Mouse (Mus musculus): Measurements from ENCODE around the gene Igsf21. TPM values are rescaled to one million over a fixed set of nuclear protein-coding genes. Genes with fewer than 3 reads are reported as not detected.

Igsf21 gene
- total RNA-seq, 1 experiment from 2014 or later, result not detected

DNA sequence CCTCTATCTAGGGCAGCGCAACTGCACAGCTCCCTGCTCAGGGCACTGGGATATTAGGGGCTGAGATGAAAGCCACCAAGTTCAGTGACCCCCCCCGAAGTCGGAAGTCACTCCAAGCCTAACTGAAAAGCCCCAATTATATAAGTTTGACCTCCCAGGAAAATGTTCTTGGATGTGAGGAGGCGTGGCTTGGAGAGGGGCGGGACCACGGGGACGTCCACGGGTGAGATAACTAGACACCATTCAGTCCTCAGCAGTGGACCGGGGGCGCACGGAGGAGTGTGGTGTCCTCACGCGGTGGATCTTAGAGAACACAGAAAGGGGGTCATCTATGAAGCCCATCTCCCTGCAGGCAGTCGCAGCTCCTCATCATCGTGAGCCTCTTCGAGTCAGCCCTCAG, 3.4 kb downstream of the Igsf21 start:
- no peak for ATAC-seq (replicated peaks; ENCODE audit: insufficient number of reproducible peaks, low FRiP score, low TSS enrichment, poor library complexity, severe bottlenecking)

- ATAC-seq (replicated peaks; ENCODE audit: insufficient number of reproducible peaks, low FRiP score, low TSS enrichment, poor library complexity, severe bottlenecking), result no peak
Measured at GRCm38 (mm10) chr4:140242291-140242690, 4.3 kb downstream of the Igsf21 start.

- no peak for ATAC-seq (replicated peaks; ENCODE audit: insufficient number of reproducible peaks, low FRiP score, low TSS enrichment, poor library complexity, severe bottlenecking)
Measured at GRCm38 (mm10) chr4:140237305-140237741, 9.3 kb downstream of the Igsf21 start.

DNA sequence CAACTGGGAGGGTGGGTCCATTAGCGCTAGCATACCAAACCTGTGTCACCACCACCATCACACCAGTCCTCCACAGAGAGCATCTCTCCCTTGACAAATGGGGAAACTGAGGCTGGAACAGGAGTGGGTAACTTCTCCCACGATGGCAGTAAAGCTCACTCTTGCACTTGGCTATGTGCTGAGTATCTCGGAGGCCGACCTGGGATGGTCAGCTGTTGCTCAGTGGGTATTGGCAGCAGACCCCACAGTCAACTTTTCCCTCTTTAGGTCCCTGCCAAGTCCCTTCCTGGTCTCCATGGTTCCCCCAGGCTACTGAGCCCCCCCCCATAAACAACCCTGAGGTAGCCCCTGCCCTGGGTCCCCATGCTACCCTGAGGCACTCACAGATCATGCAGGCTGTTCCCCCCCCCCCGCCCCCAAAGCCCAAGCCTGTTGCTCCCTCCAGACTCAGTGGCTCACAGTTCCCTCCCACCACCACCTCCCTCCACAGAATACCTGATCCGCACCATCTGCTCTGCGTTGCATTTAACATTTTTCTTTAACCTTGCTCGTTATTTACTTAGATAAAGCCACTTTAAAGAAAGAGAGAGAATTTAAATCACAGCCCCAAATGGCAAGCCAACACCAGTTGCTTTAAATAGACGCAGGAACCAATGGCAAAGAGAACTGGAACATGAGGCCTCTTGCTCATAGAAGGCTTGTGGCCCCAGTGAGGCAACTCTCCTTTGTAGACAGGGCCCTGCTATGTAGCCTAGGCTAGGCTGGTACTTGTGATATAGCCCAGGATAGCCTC, 11.0 kb downstream of the Igsf21 start:
- ATAC-seq (replicated peaks; ENCODE audit: insufficient number of reproducible peaks, low FRiP score, low TSS enrichment, poor library complexity, severe bottlenecking), result no peak

DNA sequence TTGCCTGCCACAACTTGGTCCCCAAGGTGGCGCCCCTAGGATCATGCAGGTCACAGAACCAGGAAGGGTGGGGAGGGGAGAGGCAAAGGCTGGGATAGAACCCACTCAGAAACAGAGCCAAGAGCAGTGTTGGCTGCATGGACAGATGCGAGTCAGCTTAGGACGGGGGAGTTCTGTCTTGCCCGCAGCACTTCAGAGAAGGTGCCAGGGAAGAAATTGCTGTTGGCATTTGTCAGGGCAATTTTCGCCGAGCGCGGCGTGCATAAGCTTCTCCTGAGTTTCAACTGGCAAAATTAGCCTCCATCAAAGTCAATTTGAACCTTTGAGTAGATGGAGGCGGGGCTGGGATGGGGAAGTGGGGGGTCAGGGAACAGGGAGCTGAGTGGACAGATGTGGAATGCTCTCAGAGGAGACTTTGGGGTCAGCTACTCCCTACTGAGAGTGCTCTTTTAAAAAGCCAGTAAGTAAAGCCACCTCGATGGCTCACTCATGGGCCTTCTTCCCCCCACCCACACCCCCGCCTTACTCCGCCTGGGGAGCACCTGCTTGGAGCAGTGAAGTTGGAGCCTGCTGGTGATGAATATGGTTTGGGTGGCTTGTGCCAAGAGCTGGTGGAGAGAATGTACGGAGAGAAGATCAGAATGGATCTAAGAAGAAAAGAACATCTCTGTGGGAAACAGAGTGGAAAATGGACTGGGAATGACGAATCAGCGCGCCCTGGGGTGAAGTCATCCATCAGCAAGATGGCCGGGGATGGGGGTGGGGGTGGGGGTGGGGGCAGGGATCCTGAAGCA, 12.0 kb downstream of the Igsf21 start:
- no peak for ATAC-seq (replicated peaks; ENCODE audit: insufficient number of reproducible peaks, low FRiP score, low TSS enrichment, poor library complexity, severe bottlenecking)

GRCm38 (mm10) chr4:140227837-140228236, 18.7 kb downstream of the Igsf21 start:
- ATAC-seq (replicated peaks; ENCODE audit: insufficient number of reproducible peaks, low FRiP score, low TSS enrichment, poor library complexity, severe bottlenecking), result no peak

GRCm38 (mm10) chr4:140225204-140225603, 21.4 kb downstream of the Igsf21 start:
- ATAC-seq (replicated peaks; ENCODE audit: insufficient number of reproducible peaks, low FRiP score, low TSS enrichment, poor library complexity, severe bottlenecking), result no peak

DNA sequence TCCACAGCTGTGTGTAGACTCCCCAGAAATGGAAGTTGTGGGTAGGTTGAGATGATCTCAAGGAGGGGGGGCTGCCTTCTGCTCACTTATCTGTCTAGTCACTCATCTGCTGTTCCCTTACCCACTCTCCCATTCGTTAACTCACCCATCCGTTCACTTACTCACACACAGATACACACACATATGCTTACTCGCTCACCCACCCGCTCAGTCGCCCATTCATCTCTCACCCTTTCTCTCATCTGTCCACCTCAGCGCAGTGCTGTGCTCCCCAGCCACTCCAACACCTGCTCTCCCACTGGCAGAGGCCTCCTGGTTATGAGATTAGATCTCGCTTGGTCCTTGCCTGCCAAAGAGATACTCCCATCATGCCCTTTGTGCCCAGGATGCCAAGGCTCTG, 22.1 kb downstream of the Igsf21 start:
- no peak for ATAC-seq (replicated peaks; ENCODE audit: insufficient number of reproducible peaks, low FRiP score, low TSS enrichment, poor library complexity, severe bottlenecking)

GRCm38 (mm10) chr4:140223067-140223466, 23.5 kb downstream of the Igsf21 start:
- no peak for ATAC-seq (replicated peaks; ENCODE audit: insufficient number of reproducible peaks, low FRiP score, low TSS enrichment, poor library complexity, severe bottlenecking)

DNA sequence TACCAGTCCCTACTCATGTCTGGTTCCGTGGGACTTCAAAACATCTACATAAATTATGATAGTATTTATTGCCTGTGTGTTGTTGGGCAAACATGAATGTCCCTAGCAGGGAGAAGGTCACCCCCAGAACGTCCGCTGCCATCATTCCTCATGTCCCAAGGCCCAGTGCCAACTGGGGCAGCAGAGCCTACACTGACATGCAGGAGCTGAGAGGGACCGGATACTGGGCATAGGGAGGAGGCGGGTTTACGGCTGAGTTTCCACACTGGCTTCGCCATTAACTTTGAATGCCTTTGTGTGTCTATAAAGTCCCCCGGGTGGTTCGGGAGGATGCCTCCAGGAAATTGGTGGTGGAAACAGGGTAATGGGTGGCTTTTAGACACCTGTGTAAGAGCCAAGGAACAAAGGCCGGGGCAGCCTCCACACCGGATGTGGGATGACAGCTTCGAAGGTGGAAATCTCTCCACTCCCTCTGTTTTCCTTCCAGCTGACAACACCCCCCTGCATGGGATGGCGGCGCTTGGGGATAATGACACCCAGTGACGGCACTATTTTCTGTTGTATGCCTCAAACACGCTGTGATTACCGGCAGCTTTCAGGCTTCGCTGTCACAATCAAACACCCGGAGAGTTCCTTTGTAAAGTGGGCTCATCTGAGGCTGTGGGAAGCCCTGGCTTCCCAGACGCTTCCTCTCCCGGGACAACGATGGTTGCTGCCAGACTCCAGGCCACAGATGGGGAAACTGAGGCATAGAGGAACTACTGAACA, 26.1 kb downstream of the Igsf21 start:
- ATAC-seq (replicated peaks; ENCODE audit: insufficient number of reproducible peaks, low FRiP score, low TSS enrichment, poor library complexity, severe bottlenecking), result no peak

GRCm38 (mm10) chr4:140218853-140219852, 27.4 kb downstream of the Igsf21 start:
- no peak for ATAC-seq (replicated peaks; ENCODE audit: insufficient number of reproducible peaks, low FRiP score, low TSS enrichment, poor library complexity, severe bottlenecking)

DNA sequence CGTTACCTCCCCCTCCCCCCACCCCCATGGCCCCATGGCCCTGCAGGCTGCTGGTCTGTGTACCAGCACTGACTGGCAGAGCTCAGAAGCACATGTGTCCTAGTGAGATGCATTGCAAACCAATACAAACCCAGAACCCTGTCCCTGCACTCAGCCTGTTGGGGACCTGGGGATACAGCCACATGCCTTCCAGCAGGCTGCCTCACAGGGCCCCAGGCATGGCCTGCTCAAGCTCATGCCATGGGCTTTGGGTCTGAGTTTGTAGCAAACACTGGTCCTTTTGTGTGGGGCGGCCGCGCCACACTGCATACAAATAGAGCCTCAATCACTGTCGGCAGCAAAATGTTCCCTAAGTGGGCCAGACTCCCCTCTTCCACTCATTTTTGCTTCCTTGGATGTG, 28.2 kb downstream of the Igsf21 start:
- no peak for ATAC-seq (replicated peaks; ENCODE audit: insufficient number of reproducible peaks, low FRiP score, low TSS enrichment, poor library complexity, severe bottlenecking)

- no peak for ATAC-seq (replicated peaks; ENCODE audit: insufficient number of reproducible peaks, low FRiP score, low TSS enrichment, poor library complexity, severe bottlenecking)
Measured at GRCm38 (mm10) chr4:140217934-140218333, 28.6 kb downstream of the Igsf21 start.

- no peak for ATAC-seq (replicated peaks; ENCODE audit: insufficient number of reproducible peaks, low FRiP score, low TSS enrichment, poor library complexity, severe bottlenecking)
Measured at GRCm38 (mm10) chr4:140216096-140216495, 30.5 kb downstream of the Igsf21 start.

- ATAC-seq (replicated peaks; ENCODE audit: insufficient number of reproducible peaks, low FRiP score, low TSS enrichment, poor library complexity, severe bottlenecking), result no peak
Measured at GRCm38 (mm10) chr4:140215205-140215604, 31.4 kb downstream of the Igsf21 start.

GRCm38 (mm10) chr4:140214406-140214805, 32.2 kb downstream of the Igsf21 start:
- ATAC-seq (replicated peaks; ENCODE audit: insufficient number of reproducible peaks, low FRiP score, low TSS enrichment, poor library complexity, severe bottlenecking), result no peak

DNA sequence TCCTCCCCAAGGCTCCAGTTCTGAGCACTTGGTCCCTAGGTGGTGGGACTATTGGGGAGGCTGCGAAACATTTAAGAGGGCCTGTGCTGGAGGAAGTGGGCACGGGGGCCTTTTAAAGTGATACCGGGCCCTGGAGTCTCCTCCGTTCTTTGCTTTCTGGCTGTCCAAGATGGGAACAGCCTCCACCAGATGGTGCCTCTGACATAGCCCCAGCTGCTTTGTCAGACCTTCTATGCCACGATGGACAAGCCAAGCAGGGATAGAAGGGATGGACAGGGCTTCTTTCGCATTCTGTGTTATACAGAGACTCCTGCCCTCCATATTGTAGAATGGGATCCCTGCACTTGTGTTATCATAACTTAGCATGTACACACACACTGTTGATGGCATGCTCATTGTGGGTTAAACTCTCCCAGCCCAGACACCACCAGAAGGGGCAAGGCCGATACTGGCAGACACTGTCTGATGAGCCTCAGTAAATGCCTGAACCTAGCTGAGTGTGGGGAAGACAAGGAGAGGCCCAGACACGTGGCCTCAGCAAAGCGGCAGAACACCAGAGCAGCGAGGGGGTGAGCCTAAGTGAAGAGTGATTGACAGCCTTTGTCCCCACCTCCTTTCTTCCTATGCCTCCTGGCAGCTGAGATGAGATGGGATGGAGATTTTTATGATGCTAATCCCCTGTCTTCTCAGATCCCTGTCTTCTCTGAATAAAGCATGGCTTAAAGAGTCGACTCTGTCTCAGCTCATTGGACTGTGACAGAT, 36.3 kb downstream of the Igsf21 start:
- no peak for ATAC-seq (replicated peaks; ENCODE audit: insufficient number of reproducible peaks, low FRiP score, low TSS enrichment, poor library complexity, severe bottlenecking)
